Mouse (Mus musculus): ENCODE measurements around the gene Mapk12. TPM values are rescaled to one million over a fixed set of nuclear protein-coding genes. Genes with fewer than 3 reads are reported as not detected.
A peak's percentile ranks its signal among the peaks of the same experiment; 100 is the strongest.

The Mapk12 gene
- total RNA-seq, 2 experiments from 2014 or later, result 28.8 to 28.9 TPM

- DNase-seq, result peak; percentile 39
These were observed 3.0 kb downstream of the Mapk12 start for GRCm38 (mm10) chr15:89137378-89138045.

DNA sequence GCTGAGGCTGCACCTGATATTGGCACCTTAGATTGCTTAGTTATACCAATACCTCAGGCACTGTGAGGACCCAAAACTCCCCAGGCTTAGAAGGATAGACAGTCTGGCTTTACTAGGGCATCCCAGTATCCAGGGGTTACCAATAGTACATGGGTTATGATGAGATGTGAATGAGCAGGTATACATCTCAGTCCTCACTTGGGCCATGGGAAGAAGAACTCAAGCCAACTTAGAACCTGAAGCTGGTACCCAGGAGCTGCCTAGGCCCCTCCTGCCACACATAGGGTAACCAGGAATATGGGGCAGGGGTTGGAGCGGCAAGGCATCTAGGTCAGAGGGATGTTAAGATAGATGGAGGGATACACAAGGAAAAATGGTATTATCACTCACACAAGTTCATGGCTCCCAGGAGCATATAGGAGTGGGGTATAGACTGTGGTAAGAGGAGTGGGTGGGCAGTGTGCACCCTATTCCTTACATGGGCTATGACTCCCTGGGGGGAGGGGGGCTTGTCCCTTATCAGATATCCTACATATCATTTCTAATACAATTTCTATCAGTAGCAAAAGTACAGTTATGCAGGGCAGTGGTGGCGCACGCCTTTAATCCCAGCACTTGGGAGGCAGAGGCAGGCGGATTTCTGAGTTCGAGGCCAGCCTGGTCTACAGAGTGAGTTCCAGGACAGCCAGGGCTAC lies 3.9 kb downstream of the Mapk12 start:
- DNase-seq, result no peak

GRCm38 (mm10) chr15:89131316-89131715 lies 9.2 kb downstream of the Mapk12 start:
- DNase-seq, result no peak

DNA sequence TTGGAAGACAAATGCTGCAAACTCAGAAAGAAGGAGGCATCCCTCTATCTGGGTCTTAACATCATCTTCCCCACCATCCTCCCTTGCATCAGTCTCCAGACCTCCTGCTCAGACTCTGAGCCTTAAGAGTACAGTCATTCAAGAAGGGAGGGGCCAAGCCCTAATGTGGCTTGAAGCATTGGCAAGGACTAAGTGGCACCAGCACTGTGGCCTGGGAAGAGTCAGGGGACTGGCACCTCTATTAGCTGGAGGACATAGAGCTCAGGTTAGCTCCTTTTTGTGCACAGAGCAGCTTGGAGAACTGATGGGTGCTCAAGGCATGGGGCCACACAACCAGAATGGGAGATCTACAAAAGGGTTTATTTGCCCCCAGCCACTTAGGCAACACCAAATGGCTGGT lies 10.3 kb downstream of the Mapk12 start:
- DNase-seq, result no peak

DNA sequence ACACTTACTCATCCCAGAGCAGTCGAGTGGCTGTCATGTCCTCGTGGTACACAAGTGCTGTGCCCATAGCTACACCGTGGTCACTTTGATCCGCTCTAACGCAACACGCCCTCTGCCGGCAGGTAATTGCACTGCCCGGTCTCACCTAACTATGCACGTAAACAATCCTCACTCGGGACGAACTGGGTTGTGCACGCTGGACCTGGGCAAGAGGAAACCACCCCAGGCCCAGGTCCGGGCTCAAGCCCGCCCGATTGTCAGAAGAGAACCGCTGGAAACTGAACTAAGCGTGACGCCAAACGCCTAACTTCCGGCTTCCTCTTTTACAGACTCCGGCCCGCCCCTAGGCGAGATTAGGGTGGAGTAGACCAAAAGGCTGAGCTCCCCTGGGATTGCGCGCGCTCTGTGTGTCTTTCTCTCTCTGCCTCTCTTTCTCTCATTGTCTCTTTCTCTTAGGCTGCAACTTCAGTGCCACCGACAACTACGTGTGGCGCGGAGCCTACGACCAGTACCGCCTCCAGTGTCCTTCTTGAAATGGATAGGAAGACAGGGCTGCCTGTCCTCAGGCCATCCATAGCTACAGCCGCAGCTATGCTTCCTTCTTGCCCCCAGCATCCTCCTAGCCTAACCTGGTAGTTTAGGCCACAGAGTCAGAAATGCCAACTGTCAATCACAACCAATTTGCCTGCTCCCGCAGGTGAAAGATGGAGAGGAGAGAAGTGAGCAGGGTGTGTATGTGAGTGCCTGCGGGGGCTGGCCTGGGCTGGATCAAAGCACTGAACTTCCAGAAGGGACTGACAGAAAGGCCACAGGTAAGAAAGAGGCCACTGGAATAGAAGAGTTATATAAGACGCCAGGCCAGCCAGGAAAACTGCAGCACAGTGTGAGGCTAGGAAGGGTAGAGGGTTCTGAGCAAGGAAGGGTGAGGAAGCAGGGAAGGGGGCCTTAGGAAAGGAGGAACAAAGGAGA lies 11.8 kb downstream of the Mapk12 start, which contains the start of gene Hdac10:
Hdac10 (minus strand) TSS at position 319 of the 969 bp plus-strand sequence.
- peak; percentile 86 for DNase-seq

GRCm38 (mm10) chr15:89127364-89127940 lies 13.1 kb downstream of the Mapk12 start:
- DNase-seq, result no peak

DNA sequence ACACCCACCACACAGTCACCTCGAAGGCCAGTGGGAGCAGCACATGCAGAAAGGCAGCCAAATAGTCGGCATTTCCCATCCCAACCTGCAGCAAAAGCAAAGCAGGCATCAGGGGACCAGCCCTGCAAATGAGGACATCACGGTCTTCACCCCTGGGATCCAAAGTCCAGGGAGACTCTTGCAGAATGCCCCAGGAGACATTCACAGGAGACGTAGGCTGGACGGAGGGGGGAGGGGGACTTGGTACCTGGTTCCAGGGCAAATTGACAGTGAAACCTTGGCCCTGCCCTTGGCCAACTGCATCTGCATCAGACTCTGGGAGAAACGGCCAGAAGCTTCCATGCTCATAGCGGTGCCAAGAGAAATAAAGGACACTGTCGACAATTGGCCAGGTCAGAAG lies 13.9 kb downstream of the Mapk12 start:
- DNase-seq, result no peak

DNA sequence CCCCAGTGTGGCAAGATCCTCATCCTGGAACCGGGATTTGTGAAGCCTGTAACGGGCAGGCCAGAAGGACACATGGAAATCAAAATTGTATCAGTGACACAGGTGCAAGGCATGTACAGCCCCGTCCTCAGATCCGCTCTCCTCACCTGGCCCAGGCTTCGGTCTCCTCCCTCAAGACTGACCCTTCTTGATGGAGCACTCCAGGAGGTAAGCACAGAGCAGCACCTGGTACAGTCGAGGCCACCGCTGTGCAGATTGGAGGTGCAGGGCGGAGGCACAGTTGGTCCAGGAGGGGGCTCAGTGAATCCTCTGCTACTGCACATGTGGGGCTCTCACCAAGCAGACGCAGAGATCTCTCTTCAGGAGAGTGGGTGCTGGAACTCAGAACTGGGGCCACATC lies 15.2 kb downstream of the Mapk12 start:
- DNase-seq, result no peak

- no peak for DNase-seq
These were observed 16.2 kb downstream of the Mapk12 start for GRCm38 (mm10) chr15:89124312-89124711.

- peak; percentile 43 for DNase-seq
These were observed 16.9 kb downstream of the Mapk12 start for GRCm38 (mm10) chr15:89123595-89123994.

- peak; percentile 95 for DNase-seq
These were observed 17.7 kb downstream of the Mapk12 start, which contains the start of gene Tubgcp6 for GRCm38 (mm10) chr15:89122649-89123366. Gene Tubgcp6 (minus strand): TSS chr15:89123112.

- no peak for DNase-seq
These were observed 22.5 kb downstream of the Mapk12 start for GRCm38 (mm10) chr15:89118007-89118406.

DNA sequence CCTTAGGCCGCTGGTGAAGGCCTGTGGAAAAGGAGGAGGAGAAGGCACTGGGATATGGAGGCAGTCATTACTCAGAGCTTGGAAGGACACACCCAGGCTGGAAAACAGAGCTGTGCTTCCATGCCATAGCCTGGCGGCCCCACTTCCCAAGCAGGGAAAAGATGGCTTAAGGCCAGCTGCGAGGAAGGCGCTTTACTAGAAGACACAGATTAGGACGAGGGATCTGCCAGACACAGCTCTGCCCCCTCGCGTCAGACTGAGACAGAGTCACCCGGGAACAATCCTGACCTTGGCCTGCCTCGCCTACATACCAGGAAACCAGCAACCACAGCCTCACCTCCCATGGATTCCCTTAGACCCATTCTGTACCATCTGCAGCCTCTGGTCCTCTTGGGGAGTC lies 30.4 kb downstream of the Mapk12 start:
- peak; percentile 74 for DNase-seq

- DNase-seq, result no peak
These were observed 33.5 kb downstream of the Mapk12 start for GRCm38 (mm10) chr15:89106976-89107375.

GRCm38 (mm10) chr15:89106073-89106472 lies 34.4 kb downstream of the Mapk12 start:
- no peak for DNase-seq

DNA sequence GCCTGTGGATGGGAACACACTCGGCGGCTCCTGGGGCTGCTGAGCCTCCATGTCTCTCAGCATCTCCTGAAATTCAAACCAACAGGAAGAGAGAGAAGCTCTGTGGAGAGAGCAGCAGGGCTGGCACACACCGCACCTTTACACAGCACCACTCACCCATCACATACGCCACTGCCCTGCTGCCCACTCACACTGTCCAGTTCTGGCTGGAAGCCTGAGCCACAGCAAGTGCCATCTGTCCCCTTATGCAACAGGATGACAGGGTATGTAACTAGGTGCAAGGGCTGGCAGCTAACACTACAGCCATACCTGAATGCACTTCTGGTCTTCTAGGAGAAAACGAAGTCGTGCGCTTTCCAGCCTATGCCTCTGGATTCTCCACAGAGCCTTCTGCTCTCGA lies 36.1 kb downstream of the Mapk12 start:
- no peak for DNase-seq

DNA sequence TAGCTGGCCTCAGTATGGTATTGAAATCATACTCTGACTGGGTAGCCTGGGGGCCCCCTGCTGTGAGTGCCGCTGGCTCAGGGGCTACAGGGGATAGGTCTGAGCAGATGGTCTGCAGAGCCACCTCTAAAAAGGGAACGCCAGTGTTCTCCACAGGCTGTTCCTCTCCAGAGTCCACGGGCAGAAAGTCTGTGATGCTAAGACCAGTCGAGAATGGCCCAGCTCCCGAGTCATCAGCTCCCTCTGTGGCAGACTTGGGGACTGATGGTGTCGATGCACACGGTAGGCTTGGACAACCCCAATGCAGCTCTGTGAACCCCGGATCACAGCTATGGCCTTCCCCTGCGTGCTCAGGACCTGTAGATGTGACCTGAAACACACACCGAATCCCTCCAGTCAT lies 36.6 kb downstream of the Mapk12 start:
- DNase-seq, result no peak

- no peak for DNase-seq
These were observed 37.9 kb downstream of the Mapk12 start for GRCm38 (mm10) chr15:89102646-89103045.

DNA sequence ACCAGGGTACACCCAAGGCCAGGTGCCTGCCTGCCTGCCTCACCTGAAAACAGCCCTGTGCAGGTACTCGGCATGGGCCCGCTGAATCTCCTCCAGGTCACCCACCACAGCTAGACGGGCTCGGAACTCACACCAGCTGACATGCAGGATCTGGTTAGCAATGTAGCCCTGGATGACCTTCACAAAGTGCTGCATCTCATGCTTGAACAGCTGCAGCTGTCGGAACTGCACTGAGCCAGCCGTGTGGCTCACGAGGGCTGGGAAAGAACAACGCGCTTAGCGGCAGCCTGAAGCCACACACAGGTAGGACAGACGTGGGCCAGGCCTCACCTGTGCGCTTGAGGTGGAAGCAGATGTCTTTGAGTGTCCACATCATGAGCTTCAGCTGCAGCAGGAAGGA lies 39.7 kb downstream of the Mapk12 start:
- DNase-seq, result no peak

DNA sequence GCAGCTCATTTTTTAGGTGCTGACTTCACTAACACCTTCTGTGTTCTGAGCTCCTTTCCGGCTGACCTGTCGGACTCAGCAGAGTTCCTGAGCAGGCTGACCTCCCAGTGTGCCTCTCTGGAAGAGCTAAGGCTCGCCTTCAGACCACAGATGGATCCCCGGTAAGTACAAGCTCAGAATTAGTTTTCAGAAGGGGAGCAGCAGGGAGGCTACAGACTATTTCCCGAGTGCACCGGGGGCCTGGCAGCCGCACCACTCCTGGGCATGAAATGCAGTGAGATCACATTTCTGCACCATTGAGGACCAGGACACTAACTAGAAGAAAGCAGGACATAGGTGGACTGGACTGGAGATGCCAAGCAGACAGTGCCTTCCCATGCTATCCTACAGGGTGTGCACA lies 41.9 kb downstream of the Mapk12 start:
- DNase-seq, result no peak

DNA sequence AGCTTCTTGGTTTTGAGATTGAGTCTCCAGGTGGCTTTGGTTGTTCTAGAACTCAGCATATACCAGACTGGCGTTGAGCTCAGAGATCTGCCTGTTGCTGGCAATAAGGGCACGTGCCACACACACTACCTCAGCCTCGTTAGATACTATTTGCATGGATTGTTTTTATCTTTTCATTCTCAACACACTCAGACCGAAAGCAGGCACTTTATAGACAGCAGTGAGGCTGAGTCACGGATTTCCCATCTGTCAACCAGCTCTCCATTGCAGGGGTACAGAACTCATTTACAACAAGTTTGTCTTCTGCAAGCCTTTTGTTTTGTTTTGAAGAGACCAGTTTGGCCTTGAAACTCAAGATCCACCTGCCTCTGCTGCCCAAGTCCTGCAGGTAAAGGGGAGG lies 43.1 kb downstream of the Mapk12 start:
- no peak for DNase-seq

GRCm38 (mm10) chr15:89092181-89092580 lies 48.3 kb downstream of the Mapk12 start:
- DNase-seq, result no peak

All from heart, postnatal 4 days (tissue).